Mouse (Mus musculus): ENCODE results near the gene Srsf2.

DNA sequence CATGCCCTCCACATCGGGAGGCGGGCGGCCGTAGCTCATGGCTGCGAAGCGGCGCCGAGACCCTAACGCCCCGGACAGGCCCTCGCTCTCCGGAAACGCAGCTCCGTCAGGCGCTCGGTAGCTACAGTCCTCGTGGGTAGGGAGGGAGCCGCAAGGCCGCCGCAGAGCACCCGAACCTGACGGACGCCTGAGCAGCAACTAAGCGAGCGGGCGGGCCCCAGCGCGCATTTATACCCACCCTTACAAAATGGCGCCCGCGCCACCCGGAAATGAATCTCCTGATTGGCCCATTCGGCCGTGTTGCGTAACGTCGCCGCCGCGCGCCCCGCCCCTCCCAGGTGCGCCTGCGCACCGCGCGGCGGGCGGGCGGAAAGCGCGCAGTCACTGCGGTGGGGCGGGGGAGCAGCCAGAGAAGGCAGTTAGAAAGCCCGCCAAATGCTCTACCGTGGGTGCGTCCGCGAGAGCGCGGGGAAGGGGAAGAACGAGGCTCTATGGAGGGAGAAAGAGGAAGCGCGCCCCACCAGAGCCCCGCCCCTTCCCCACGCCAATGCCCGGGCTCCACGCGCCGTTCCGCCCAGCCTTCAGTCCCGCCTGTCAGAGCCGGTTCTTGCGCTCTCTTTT is at the start of gene Srsf2:
- TF ChIP-seq ZNF384 (IDR thresholded peaks at IDR 0.05; ENCODE audit: low read depth, low read length) (no peak), CHD2 (IDR thresholded peaks at IDR 0.05; ENCODE audit: low read depth, low read length) (no peak)

Measured in ES-E14 (cell line).